Mouse (Mus musculus) erythroblast, adult 5-6 weeks (primary cell): ENCODE measurements around the gene Mrpl18. TPM values are rescaled to one million over a fixed set of nuclear protein-coding genes. Genes with fewer than 3 reads are reported as not detected.

ENCODE experiments used
- ATAC-seq: replicated peaks from 2 replicates; pipeline ENCODE4 v1.8.0; 2016; ENCODE audit warnings: moderate number of reproducible peaks, mild to moderate bottlenecking, moderate TSS enrichment, inconsistent platforms; ENCODE audit not compliant: poor library complexity, low FRiP score, severe bottlenecking
- total RNA-seq, 2 experiments: library from RNA; stranded (forward) in 1 of 2; stranded (reverse) in 1 of 2; fragments of 150-400 nt in 1 of 2; fragments of 200-764, 138-1000 nt in 1 of 2; gene quantifications; 2 replicates each; pipeline versions ENCODE4 v1.2.3 to v1.2.4; 2015 to 2017; ENCODE audit warnings: low replicate concordance in 2 of 2

Gene Mrpl18
- total RNA-seq, 2 experiments from 2014 or later = 44.4 to 46.0 TPM

DNA sequence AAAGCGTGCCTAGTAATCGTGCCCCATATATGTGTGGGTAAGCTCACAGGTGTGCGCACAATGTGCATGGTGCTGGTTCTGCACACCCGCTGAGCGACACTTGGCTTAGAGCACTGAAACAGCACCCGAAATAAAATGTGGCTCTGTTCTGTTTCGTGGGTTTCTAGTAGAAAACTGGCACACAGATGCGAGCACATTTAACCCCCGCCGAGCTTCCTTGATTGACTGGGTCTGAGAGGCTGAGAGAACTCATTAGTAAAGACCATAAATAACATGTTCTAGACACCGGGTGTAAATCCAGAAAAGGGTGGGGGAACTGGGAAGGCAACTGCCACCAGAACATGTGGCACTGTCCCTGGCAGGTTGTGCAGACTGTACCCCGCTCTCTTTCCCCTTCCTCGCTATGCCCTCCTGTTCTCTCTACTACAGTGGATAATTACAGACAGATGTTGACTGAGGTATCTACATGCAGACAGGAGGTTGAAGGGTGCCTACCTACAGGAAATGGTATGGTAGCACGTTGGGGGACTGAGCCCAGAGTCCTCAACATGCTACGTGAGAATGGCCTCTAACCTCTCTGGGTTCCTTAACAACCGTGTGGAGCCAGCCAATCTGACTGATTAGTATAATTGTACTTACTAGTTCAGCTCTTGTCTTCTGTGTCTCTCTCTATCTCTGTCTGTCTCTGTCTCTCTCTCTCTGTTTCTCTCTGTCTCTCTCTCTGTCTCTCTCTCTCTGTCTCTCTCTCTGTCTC, 43.7 kb downstream of the Mrpl18 start:
- no peak for ATAC-seq

DNA sequence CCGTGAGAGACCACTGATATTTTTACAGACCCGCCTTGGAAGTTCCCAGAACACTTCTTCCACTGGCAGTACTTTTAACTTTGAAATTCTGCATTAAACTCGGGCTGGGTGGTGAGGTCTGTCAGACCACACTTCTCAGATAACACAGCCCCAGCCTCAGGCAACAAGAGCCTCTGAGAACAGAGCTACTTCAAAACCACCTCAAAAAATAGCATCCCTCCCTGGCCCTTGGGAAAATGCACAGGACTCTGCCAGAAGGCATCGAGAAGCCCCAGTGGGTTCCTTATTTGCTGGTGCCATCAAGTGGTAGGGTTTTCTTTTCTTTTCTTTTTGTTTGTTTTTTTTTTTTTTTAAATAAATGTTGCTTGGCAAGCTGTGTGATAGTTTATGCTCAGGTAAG, 47.5 kb downstream of the Mrpl18 start:
- ATAC-seq = no peak

DNA sequence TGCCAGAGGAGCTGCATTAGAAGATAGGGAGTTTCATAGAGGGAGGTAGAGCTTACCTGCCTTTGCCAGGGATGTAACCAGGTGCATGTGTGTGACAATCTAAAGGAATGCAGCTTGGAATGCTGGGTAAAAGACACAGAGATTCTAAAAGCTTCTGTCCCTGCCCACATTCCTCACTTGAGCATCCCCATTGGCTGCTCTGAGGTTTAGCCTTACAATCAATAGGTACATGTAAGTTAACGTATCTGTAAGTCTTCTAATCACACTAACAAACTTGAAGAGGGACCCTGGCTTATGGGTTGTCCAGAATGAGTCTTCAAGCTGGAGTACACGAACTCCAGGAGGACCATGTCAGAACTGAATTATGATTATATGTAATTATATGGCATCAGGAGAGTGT, 48.1 kb downstream of the Mrpl18 start, which contains the start of gene Mas1:
Gene Mas1, minus strand, starts transcription at position 101 of the 400 bp plus-strand sequence.
- no peak for ATAC-seq

DNA sequence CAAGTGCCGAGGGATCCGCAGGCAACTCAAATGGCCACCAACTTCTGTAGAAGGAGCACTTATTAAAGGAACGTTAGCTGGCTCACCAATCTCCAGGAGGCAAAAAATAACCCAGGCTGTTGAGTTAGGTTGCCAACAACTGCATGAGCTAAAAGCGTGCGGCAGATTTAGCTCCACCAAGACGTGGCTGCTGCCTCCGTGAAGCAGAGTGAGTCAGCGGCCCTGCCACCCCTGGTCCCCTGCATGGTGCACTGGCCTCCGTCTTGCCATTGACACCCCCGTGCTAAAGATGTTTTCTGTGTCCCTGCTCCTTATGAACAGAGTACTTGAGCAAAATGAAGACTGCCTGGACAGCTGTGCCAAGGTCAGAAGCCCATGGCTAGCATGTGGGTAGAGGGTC, 49.3 kb downstream of the Mrpl18 start:
- no peak for ATAC-seq

DNA sequence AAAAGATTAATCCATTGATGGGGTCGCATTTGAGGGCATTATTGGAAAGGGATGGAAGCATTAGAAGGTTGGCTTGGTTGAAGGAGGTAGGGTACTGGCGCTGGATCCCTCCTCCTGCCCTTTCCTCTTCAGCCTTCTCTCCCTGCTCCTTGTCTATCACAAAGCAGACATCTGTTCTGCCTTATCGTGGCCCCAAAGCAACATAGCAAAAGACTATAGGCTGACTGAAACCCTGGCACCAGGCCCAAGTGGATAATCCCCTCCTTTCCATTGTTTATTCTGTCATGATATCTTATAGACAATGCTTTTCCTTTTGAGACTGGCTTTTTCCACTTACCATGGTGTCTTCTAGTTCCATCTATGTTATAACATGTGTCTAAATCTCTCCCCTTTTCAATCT, 50.7 kb downstream of the Mrpl18 start:
- no peak for ATAC-seq

DNA sequence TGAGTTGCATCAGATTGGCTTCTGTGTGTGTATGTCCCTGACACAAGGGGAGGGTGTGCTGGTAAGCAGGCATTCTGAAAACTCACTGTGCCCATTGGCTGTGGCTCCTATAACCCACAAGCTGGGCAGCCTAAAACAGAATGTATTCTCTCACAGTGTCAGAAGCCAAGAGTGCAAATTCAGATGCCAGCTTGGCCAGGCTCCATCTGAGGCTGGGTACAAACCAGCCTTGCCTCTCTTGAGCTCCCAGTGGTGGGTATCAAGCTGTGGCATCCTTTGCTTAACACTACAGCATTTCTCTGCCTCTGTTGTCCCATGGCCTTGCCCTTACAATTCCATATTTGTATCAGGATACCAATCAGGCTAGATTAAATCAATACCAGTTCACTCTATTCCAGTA, 52.0 kb downstream of the Mrpl18 start:
- no peak for ATAC-seq

Other genes starting within 250 kb of the Mrpl18 start
- not detected in 2 replicates for gene Slc22a1, start 240.5 kb downstream of the Mrpl18 start, total RNA-seq (2015; ENCODE audit: low replicate concordance)
- gene Slc22a1, start 240.5 kb downstream of the Mrpl18 start, total RNA-seq (2017; ENCODE audit: low replicate concordance) = not detected in 2 replicates
- 0.96 and 3.3 TPM in 2 replicates for gene Igf2r, start 146.7 kb downstream of the Mrpl18 start, total RNA-seq (2015; ENCODE audit: low replicate concordance)
- gene Igf2r, start 146.7 kb downstream of the Mrpl18 start, total RNA-seq (2017; ENCODE audit: low replicate concordance) = 4.9 TPM in 2 replicates
- gene Mas1, start 48.2 kb downstream of the Mrpl18 start, total RNA-seq (2015; ENCODE audit: low replicate concordance) = not detected in 2 replicates
- not detected in 2 replicates for gene Mas1, start 48.2 kb downstream of the Mrpl18 start, total RNA-seq (2017; ENCODE audit: low replicate concordance)
- not detected in 2 replicates for gene Mrgprh, start 40.3 kb downstream of the Mrpl18 start, total RNA-seq (2015; ENCODE audit: low replicate concordance)
- gene Mrgprh, start 40.3 kb downstream of the Mrpl18 start, total RNA-seq (2017; ENCODE audit: low replicate concordance) = not detected in 2 replicates
- gene Pnldc1, start 6.1 kb downstream of the Mrpl18 start, total RNA-seq (2015; ENCODE audit: low replicate concordance) = not detected in 2 replicates
- not detected in 2 replicates for gene Pnldc1, start 6.1 kb downstream of the Mrpl18 start, total RNA-seq (2017; ENCODE audit: low replicate concordance)
- gene Tcp1, start 644 bp downstream of the Mrpl18 start, total RNA-seq (2015; ENCODE audit: low replicate concordance) = 98.2 and 107 TPM in 2 replicates
- gene Tcp1, start 644 bp downstream of the Mrpl18 start, total RNA-seq (2017; ENCODE audit: low replicate concordance) = 117 and 145 TPM in 2 replicates
- gene Acat3, start 24.3 kb upstream of the Mrpl18 start, total RNA-seq (2015; ENCODE audit: low replicate concordance) = not detected in 2 replicates
- not detected in 2 replicates for gene Acat3, start 24.3 kb upstream of the Mrpl18 start, total RNA-seq (2017; ENCODE audit: low replicate concordance)
- 1.0 and 3.1 TPM in 2 replicates for gene Acat2, start 44.4 kb upstream of the Mrpl18 start, total RNA-seq (2015; ENCODE audit: low replicate concordance)
- gene Acat2, start 44.4 kb upstream of the Mrpl18 start, total RNA-seq (2017; ENCODE audit: low replicate concordance) = 5.2 and 7.1 TPM in 2 replicates
- gene Wtap, start 77.8 kb upstream of the Mrpl18 start, total RNA-seq (2015; ENCODE audit: low replicate concordance) = 36.1 and 36.2 TPM in 2 replicates
- gene Wtap, start 77.8 kb upstream of the Mrpl18 start, total RNA-seq (2017; ENCODE audit: low replicate concordance) = 37.9 and 68.2 TPM in 2 replicates
- 22.2 and 45.7 TPM in 2 replicates for gene Sod2, start 90.5 kb upstream of the Mrpl18 start, total RNA-seq (2015; ENCODE audit: low replicate concordance)
- 8.3 and 21.9 TPM in 2 replicates for gene Sod2, start 90.5 kb upstream of the Mrpl18 start, total RNA-seq (2017; ENCODE audit: low replicate concordance)
- 1.0 TPM in 1 of 2 replicates, not detected in the other for gene Gpr31b, start 136.0 kb upstream of the Mrpl18 start, total RNA-seq (2015; ENCODE audit: low replicate concordance)
- gene Gpr31b, start 136.0 kb upstream of the Mrpl18 start, total RNA-seq (2017; ENCODE audit: low replicate concordance) = not detected in 2 replicates
- not detected in 2 replicates for gene Tcp10b, start 144.8 kb upstream of the Mrpl18 start, total RNA-seq (2015; ENCODE audit: low replicate concordance)
- gene Tcp10b, start 144.8 kb upstream of the Mrpl18 start, total RNA-seq (2017; ENCODE audit: low replicate concordance) = 0.14 and 1.6 TPM in 2 replicates
- gene Unc93a, start 215.5 kb upstream of the Mrpl18 start, total RNA-seq (2015; ENCODE audit: low replicate concordance) = not detected in 2 replicates
- gene Unc93a, start 215.5 kb upstream of the Mrpl18 start, total RNA-seq (2017; ENCODE audit: low replicate concordance) = not detected in 2 replicates